Mouse (Mus musculus) skeletal muscle tissue, adult 2 months (tissue): ENCODE results near the gene Gipr.
"Not testable (repeated sequence)": the region's sequence is repeated elsewhere in the genome, so short reads cannot be mapped to it uniquely, and the experiment has no call there.

ENCODE experiments used
- DNase-seq: peaks from one replicate; pipeline ENCODE4 v3.0.0-alpha.2; 2012; ENCODE audit warnings: low read depth, low spot score

Gene Gipr

DNA sequence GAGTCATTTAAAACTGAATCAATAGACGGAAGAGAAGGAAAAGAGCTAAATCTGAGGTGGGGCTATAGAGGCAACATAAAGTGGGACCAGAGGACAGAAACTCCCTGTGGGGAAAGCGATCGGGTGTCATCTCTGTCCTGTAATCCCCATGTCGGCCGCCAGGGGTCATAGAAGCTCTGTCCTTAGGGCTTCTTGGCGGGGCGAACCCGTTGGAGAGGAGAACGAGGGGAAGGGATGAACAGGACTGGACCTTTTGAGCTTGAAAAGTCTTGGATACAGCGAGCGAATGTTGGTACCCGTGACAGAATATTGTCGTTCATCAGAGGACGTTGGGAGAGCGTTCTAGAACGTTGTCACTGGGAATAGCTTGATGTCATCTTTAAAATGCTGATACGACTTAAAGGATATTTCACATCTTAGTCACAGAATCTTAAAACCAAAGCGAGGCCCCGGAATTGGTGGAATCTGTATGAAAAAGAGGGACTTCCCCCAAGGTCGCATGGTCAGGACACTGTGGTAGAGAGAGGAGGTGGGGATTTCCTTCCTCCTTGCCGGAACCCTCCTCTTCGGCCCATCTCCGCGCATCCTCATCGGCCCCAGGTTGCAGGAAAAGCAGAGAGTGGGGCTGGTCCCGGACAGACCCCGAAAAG lies 12.6 kb upstream of the Gipr start:
- DNase-seq, result no peak

DNA sequence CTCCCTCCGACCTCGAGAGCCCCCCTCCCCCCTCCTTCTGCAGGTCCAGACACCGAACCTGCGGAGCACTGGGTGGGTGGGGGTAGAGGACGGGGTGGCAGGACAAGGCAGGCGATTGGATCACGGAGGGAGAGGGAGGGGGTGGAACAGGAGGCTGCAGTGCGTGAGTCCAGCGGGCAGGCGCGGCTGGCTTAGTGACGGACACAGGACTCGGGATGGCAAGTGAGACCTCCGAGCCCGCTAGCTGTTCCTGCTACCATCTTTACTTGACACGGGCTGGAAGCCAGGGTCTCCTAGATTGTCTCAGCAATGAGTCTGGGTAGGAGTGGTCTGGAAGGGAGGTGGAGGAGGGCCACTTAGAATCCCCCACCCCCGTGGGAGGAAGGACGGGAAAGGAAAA lies 12.1 kb upstream of the Gipr start:
- DNase-seq, result no peak

DNA sequence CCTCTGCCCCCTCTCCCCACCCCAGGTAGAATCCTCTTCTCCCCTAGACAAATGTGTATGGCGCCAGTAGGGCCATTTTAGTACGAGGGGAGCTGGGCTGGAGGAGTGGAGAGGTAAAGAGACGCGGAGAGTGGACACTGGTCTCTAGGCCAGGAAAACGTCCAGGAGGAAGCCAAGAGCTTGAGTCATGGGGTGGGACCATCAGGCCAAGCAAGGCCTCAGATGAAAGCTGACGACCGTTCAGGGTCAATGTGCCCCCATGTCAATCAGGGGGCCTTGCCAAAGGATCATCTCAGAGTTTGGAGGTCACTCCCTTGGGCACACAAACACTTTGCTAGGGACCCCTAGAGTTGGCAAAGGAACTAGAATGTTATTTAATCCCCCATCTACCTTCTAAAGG lies 11.3 kb upstream of the Gipr start:
- no peak for DNase-seq

DNA sequence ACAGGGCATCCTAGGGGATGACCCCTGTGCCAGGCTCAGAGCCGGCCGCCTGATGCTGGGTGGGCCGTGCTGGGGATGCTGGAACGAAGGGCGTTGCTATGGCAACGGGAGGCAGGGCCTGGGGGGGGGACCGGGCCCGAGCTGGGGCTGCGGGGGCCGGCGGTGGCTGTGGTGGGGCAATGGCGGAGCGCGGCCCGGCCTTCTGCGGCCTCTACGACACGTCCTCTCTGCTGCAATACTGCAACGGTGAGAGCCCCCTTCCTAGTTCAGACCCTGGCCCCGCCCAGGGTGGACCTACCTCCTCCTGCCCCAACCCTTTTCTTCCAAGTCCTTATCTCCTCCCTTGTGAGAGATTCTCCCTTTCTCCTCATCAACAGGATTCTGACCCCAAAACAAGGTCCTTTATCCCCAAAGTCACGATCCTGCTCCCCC lies 10.6 kb upstream of the Gipr start:
- DNase-seq, result no peak

- DNase-seq, result peak; percentile 55
These were observed 10.0 kb upstream of the Gipr start, which contains the start of gene Eml2 for GRCm38 (mm10) chr7:19175708-19176515. Gene Eml2, plus strand, starts transcription at chr7:19176421.

GRCm38 (mm10) chr7:19172874-19173273 lies 6.9 kb upstream of the Gipr start:
- peak; percentile 64 for DNase-seq

- DNase-seq, result no peak
These were observed 5.9 kb upstream of the Gipr start for GRCm38 (mm10) chr7:19171831-19172230.

DNA sequence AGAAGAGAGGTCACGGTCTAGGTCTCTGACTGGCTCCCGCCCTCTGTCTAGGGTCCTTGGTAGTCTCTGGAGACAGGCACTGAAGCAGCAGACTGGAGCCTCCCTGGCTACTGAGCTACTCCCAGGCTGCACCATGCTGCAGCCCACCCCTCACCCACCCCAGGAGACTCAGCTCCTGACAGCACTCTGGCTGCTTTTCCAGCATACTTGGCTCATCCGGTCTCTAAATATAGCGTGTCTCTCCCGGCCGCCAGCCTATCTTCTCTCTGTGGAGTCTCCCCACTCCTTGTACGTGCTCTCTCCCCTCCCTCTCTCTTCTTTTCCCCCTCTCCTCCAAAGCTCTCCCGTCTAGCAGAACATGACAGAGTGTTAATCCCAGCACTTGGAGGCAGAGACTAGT lies 4.2 kb upstream of the Gipr start:
- DNase-seq, result no peak

GRCm38 (mm10) chr7:19169506-19169905 lies 3.6 kb upstream of the Gipr start:
- no peak for DNase-seq

DNA sequence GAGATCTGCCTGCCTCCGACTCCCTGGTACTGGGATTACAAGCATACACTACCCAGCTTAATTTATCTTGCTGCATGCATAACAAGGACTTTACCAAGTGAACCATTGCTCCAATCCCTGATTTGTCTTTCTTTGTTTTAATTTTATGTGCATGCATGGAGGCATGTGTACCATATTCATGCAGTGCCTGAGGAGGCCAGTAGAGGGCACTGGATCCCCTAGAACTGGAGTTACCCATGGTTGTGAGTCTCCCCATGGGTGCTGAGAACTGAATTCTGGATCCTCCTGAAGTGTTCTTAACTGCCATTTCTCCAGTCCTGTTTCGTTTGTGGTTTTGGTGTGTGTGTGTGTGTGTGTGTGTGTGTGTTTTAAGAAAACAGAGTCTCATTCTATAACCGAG lies 1.1 kb upstream of the Gipr start:
- no peak for DNase-seq

GRCm38 (mm10) chr7:19164978-19165377 lies 949 bp downstream of the Gipr start:
- DNase-seq, result no peak

- no peak for DNase-seq
These were observed 1.7 kb downstream of the Gipr start for GRCm38 (mm10) chr7:19164189-19164588.

DNA sequence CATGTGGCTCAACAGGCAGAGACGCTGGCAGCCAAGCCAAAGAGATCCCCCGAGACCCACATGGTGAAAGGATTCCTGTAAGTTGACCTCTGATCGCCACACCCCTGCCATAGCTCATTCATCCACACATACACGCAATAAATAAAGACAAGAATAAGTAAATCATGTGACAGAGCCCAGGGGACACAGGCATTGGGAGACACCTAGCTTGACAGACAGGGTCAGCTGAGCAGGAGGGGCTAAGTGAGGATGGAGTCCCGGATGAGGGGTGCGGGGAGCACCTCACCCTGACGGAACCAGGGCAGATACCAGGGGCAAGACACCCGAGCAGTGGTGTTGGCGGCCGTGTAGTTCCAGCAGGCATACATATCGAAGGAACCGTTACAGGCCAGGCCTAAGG lies 2.2 kb downstream of the Gipr start:
- DNase-seq, result no peak

DNA sequence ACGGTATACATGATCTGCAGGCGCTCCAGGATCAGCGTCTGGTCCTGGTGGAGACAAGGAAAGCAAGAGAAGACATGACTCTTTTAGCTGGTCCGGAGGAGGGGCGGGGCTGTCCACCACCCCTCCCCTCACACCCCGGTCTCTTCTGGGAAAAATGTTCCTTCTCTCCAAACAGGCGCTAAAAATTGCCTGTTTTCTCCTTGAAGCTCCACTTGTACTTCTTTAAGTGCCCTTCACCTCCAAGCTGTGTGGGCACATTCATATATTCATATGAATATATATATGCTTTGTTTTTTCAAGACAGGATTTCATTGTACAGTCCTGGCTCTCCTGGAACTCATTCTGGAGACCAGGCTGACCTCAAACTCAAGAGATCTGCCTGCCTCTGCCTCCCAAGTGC lies 3.0 kb downstream of the Gipr start:
- DNase-seq, result no peak

- DNase-seq, result no peak
These were observed 5.8 kb downstream of the Gipr start for GRCm38 (mm10) chr7:19160115-19160514.

DNA sequence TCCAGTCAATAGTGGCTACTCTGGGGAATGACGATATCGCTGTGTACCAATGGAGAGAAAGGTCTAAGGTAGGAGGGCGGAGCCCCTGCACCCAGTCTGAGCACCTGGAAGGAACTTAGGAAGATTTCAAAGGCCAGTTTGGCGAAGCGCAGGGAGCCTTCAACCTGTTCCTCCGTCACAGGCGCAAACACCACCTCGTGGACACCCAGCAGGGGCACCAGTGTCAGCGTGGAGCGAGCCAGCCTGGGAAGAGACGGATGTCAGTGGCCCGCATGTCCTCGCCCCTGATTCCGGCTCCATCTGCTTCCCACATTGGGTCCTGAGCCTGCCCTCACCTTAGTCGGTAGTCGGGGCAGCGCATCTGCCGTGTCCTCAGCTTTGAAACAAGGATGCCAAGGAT lies 6.5 kb downstream of the Gipr start:
- DNase-seq, result no peak

GRCm38 (mm10) chr7:19158601-19159000 lies 7.3 kb downstream of the Gipr start:
- DNase-seq, result no peak

DNA sequence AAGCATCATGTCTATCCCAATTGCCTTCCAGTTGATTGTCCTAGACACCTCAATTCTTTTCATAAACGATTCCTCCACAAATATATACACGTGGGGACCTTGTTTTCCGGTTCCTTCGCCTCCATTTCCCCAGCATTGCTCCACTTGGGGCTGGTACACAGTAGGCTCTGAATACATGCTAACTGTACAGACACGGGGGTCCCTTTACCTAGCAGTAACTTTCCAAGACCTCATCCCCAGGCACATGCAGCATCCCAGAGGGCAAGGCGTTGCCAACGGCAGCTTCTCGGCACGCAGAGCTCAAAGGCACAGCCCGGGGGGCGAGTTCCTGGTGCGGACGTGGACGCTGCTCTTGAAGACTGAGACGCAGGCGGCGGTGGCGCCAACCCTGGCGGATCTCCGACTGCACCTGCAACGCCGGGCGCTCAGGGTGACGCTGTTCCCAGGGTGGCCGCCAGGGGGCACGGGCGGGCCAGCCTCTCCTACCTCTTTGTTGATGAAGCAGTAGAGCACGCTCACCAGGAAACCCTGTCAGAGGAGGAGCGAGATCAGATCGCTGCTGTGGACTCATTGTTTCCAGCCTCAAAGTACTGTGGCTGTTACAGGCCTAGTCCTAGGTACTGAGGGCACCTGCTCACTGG lies 8.6 kb downstream of the Gipr start:
- peak; percentile 68 for DNase-seq

GRCm38 (mm10) chr7:19155825-19156475 lies 10.0 kb downstream of the Gipr start:
- no peak for DNase-seq

DNA sequence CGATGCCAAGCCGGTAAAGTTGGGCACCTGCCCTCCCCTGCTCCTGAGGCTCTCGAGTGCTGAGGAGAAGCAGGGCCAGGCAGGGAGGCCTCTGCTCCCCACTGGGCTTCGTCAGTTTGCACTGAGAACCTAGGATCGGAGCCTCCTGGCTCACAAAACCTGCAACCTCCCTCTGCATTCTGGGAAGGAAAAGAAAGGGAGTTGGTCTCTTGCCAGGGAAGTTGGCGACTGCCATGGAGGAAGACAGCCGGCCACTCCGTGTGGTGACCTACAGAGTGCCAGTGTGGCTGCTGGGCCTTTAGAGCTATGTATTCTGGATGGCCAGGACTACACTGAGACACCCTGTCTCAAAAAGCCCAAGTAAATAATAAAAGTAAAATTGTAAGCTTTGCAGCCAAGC lies 11.1 kb downstream of the Gipr start:
- DNase-seq, result no peak

DNA sequence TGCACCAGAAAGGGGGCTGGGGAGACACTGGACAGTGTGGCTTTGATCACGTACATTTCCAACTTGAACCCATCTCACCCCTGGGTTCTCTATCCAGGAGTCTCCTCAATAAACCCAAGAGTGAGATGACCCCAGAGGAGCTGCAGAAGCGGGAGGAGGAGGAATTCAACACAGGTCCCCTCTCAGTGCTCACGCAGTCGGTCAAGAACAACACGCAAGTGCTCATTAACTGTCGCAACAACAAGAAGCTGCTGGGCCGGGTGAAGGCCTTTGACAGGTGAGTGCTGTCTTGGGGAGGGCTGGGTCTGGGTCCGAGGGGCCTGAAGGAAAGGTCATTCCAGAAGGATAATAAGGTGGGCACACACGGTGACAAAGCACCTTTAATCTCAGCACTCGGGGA lies 14.8 kb downstream of the Gipr start:
- not testable (repeated sequence) for DNase-seq

GRCm38 (mm10) chr7:19149626-19150025 lies 16.3 kb downstream of the Gipr start, which contains the start of gene Snrpd2:
Gene Snrpd2, plus strand, starts transcription at chr7:19149722.
- DNase-seq, result peak; percentile 95
